Mouse (Mus musculus) midbrain, postnatal 0 days (tissue): ENCODE measurements at regions not wholly inside any gene's neighbourhood (a gene's known extent, or its start where the extent isn't known, plus 50 kb on each side); places are given as distances from the start of the nearest gene placed in this dataset.
A peak's percentile ranks its signal among the peaks of the same experiment; 100 is the strongest.

Experiments used
- ATAC-seq: fragments of 200-750 bp; cut with Nextera tagmentation; 2 replicates; pipeline ENCODE4 v1.8.0; 2017; ENCODE audit warnings: moderate number of reproducible peaks, mild to moderate bottlenecking, moderate TSS enrichment, moderate library complexity; ENCODE audit not compliant: low FRiP score
- DNase-seq: peaks from one replicate; pipeline ENCODE4 v3.0.0-alpha.2; 2015; ENCODE audit warnings: low spot score
- H3K27ac ChIP-seq: fragments of 300-500 bp; sonication (generic); 2 replicates; pipeline ENCODE4 v1.5.1; 2014; ENCODE audit warnings: low read depth, mild to moderate bottlenecking, low read length, mixed read lengths
- H3K27me3 ChIP-seq: fragments of 300-500 bp; sonication (generic); 2 replicates; pipeline ENCODE4 v1.6.1; 2014; ENCODE audit warnings: low read length, control low read depth, mixed read lengths; ENCODE audit not compliant: insufficient read depth
- H3K36me3 ChIP-seq: fragments of 300-500 bp; sonication (generic); 2 replicates; pipeline ENCODE4 v1.6.1; 2014; ENCODE audit warnings: low read length, control low read depth, mixed read lengths; ENCODE audit not compliant: insufficient read depth
- H3K4me1 ChIP-seq: fragments of 300-500 bp; sonication (generic); 2 replicates; pipeline ENCODE4 v1.6.1; 2014; ENCODE audit warnings: mild to moderate bottlenecking, control low read depth, antibody characterized with exemption, low read length, mixed read lengths; ENCODE audit not compliant: insufficient read depth
- H3K4me2 ChIP-seq: fragments of 300-500 bp; sonication (generic); 2 replicates; pipeline ENCODE4 v1.6.1; 2014; ENCODE audit warnings: low read depth, mild to moderate bottlenecking, low read length, mixed read lengths; ENCODE audit not compliant: poor library complexity, severe bottlenecking
- H3K4me3 ChIP-seq: fragments of 300-500 bp; sonication (generic); 2 replicates; pipeline ENCODE4 v1.5.1; 2014; ENCODE audit warnings: low read depth, mild to moderate bottlenecking, low read length, moderate library complexity
- H3K9ac ChIP-seq: fragments of 300-500 bp; sonication (generic); replicated peaks from 2 replicates; pipeline ENCODE4 v1.6.1; 2014; ENCODE audit warnings: mild to moderate bottlenecking, low read length, moderate library complexity, mixed read lengths; ENCODE audit not compliant: poor library complexity, severe bottlenecking
- H3K9me3 ChIP-seq: fragments of 300-500 bp; sonication (generic); 2 replicates; pipeline ENCODE4 v1.6.1; 2016; ENCODE audit warnings: low read length, control low read depth
- CTCF ChIP-seq: IDR thresholded peaks from 2 replicates; pipeline ENCODE4 v1.5.1; 2016; ENCODE audit warnings: antibody characterized with exemption, mild to moderate bottlenecking
- WGBS: fragments of 180-500 bp; shearing (Covaris S2); extraction: QIAGEN DNeasy Blood & Tissue Kit; methylation state at CpG from one replicate; pipeline ENCODE4 v1.1.7; 2014; 5-methylcytosine and 5-hydroxymethylcytosine counted together

- DNase-seq, result no peak
- Histone ChIP-seq H3K9me3 (no peaks in the 10 kb centered on the region), H3K4me3 (no peak overlapping the region), H3K27me3 (no peaks in the 10 kb centered on the region), H3K4me2 (no peak overlapping the region), H3K36me3 (no peaks in the 10 kb centered on the region), H3K4me1 (no peaks in the 10 kb centered on the region), H3K27ac (no peak overlapping the region), H3K9ac (no peak overlapping the region)
- no peak for ATAC-seq
- TF ChIP-seq CTCF, result no peak
- 93% methylated on average over 4 of the region's 4 CpGs for WGBS
Observed at GRCm38 (mm10) chr2:139114523-139114922, 379.2 kb upstream of the Sptlc3 start.

GRCm38 (mm10) chr2:139120905-139121304 is 372.8 kb upstream of the Sptlc3 start:
- no peak for TF ChIP-seq CTCF
- 93% methylated on average over 1 of the region's 1 CpGs for WGBS
- H3K9me3 ChIP-seq, result no peaks in the 10 kb centered on the region

GRCm38 (mm10) chr2:139132121-139132520 is 361.6 kb upstream of the Sptlc3 start:
- 62% methylated on average over 1 of the region's 1 CpGs for WGBS
- DNase-seq (peak; percentile 30), ATAC-seq (no peak)
- Histone ChIP-seq H3K9me3 (no peaks in the 10 kb centered on the region), H3K36me3 (no peaks in the 10 kb centered on the region), H3K4me1 (no peaks in the 10 kb centered on the region), H3K4me3 (no peak overlapping the region), H3K9ac (no peak overlapping the region), H3K27me3 (no peaks in the 10 kb centered on the region), H3K27ac (no peak overlapping the region), H3K4me2 (no peak overlapping the region)
- peak; percentile 57 for TF ChIP-seq CTCF

More at GRCm38 (mm10) chr2:139120905-139121304, 372.8 kb upstream of the Sptlc3 start:
- Histone ChIP-seq H3K27me3 (no peaks in the 10 kb centered on the region), H3K4me3 (no peak overlapping the region), H3K9ac (no peak overlapping the region), H3K27ac (no peak overlapping the region), H3K4me2 (no peak overlapping the region), H3K36me3 (no peaks in the 10 kb centered on the region), H3K4me1 (no peaks in the 10 kb centered on the region)
- DNase-seq, result no peak
- ATAC-seq, result no peak

GRCm38 (mm10) chr2:139147004-139147403 is 346.7 kb upstream of the Sptlc3 start:
- Histone ChIP-seq H3K4me2 (no peak overlapping the region), H3K4me1 (no peaks in the 10 kb centered on the region), H3K4me3 (no peak overlapping the region), H3K9ac (no peak overlapping the region), H3K36me3 (no peaks in the 10 kb centered on the region), H3K9me3 (no peaks in the 10 kb centered on the region), H3K27ac (no peak overlapping the region), H3K27me3 (no peaks in the 10 kb centered on the region)
- TF ChIP-seq CTCF, result no peak
- no peak for ATAC-seq
- 92% methylated on average over 1 of the region's 1 CpGs for WGBS
- DNase-seq, result no peak

- DNase-seq (no peak), ATAC-seq (no peak)
Observed at GRCm38 (mm10) chr2:139179641-139180040, 314.1 kb upstream of the Sptlc3 start.

GRCm38 (mm10) chr2:139198281-139198680 is 295.4 kb upstream of the Sptlc3 start:
- H3K9ac ChIP-seq, result no peak overlapping the region
- WGBS, result 92% methylated on average over 2 of the region's 2 CpGs
- no peak overlapping the region for H3K4me3 ChIP-seq
- H3K27me3 ChIP-seq, result no peaks in the 10 kb centered on the region
- no peak for TF ChIP-seq CTCF
- no peaks in the 10 kb centered on the region for H3K9me3 ChIP-seq
- DNase-seq (no peak), ATAC-seq (no peak)
- no peak overlapping the region for H3K27ac ChIP-seq
- H3K4me1 ChIP-seq, result no peaks in the 10 kb centered on the region
- no peak overlapping the region for H3K4me2 ChIP-seq
- H3K36me3 ChIP-seq, result no peaks in the 10 kb centered on the region

More at GRCm38 (mm10) chr2:139179641-139180040, 314.1 kb upstream of the Sptlc3 start:
- no peak overlapping the region for H3K9ac ChIP-seq
- no peak for TF ChIP-seq CTCF
- no peak overlapping the region for H3K4me2 ChIP-seq
- no peaks in the 10 kb centered on the region for H3K36me3 ChIP-seq
- no peaks in the 10 kb centered on the region for H3K4me1 ChIP-seq
- H3K4me3 ChIP-seq, result no peak overlapping the region
- WGBS, result 83% methylated on average over 2 of the region's 2 CpGs
- no peaks in the 10 kb centered on the region for H3K9me3 ChIP-seq
- H3K27ac ChIP-seq, result no peak overlapping the region
- no peaks in the 10 kb centered on the region for H3K27me3 ChIP-seq
